Mouse (Mus musculus) G1E (cell line): ENCODE measurements at regions not wholly inside any gene's neighbourhood (a gene's known extent, or its start where the extent isn't known, plus 50 kb on each side); places are given as distances from the start of the nearest gene placed in this dataset.

Source experiments
- CTCF ChIP-seq: IDR thresholded peaks from 2 replicates; pipeline ENCODE4 v1.5.1; 2012; ENCODE audit warnings: low read depth, low read length, inconsistent platforms, mixed read lengths
- GATA1 ChIP-seq: IDR thresholded peaks from 2 replicates; pipeline ENCODE4 v1.6.1; 2012; ENCODE audit warnings: borderline replicate concordance, low read length, inconsistent platforms, mixed read lengths
- GATA2 ChIP-seq: IDR thresholded peaks from 2 replicates; pipeline ENCODE4 v1.6.1; 2012; ENCODE audit warnings: low read depth, low read length, inconsistent platforms, borderline replicate concordance
- POLR2AphosphoS5 ChIP-seq: IDR thresholded peaks from 2 replicates; pipeline ENCODE4 v1.6.1; 2012; ENCODE audit warnings: low read depth, low read length, inconsistent platforms; ENCODE audit not compliant: insufficient replicate concordance
- TAL1 ChIP-seq: conservative IDR thresholded peaks from 2 replicates; pipeline ENCODE4 v1.6.1; 2012; ENCODE audit warnings: low read depth, low read length, inconsistent platforms, mixed read lengths

DNA sequence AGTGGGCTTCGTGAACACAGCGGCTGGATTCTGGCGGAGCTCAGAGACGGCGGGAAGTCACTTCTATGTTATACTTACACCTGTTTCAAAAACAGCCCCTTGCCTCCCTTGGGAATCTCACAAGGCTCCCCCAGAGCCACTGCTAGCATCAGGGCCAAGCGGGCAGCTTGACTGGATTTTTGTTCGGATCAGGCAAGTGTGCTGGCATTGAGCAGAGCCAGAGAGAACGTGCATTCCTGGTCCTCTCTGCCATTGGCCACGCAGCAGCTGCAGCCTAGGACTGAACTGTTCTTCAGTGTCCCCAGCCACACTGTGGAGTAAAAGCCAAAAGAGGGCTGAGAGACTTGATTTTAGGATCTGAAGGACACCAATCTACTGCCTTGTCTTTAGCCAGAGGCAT is 195.6 kb upstream of the Lyplal1 start:
- TF ChIP-seq CTCF (no peak), POLR2AphosphoS5 (no peak), GATA1 (no peak), TAL1 (no peak), GATA2 (no peak)
